In the genomic region with DNA sequence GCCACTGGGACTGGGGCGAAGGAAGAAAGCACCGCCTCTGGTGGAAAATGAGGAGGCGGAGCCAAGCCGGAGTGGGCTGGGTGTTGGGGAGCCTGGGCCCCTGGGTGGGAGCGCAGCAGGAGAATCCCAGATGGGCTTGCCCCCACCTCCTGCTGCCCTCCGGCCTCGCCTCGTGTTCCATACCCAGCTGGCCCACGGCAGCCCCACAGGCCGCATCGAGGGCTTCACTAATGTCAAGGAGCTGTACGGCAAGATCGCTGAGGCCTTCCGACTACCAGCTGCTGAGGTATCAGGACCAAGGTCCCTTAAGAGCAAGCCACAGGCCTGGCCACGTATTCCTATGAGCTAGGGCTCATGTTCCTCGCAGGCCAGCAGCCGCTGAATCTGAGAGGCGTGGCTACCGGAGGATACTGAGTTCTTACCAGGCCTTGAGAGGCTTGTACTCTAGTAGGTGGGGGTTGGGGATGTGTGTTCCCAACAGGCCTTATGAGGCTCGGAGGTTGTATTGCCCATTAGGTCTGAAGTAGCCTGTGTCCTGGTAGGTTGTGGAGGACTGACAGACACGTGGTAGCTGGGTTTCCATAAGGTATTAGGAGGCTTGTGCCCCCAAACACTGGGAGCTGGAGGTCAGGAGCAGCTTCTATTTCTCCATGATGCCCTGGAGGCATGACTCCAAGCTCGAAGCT, we compare ENCODE assay signal across 8 mouse cellular contexts. TPM values are rescaled to one million over a fixed set of nuclear protein-coding genes. Genes with fewer than 3 reads are reported as not detected.
DNase-seq lines count a peak whose midpoint lies in the region; ATAC-seq and TF ChIP-seq lines count a peak whose summit lies in the region.

No protein-coding gene starts in this region.

- H3K4me2 ChIP-seq in forebrain, embryonic 16.5 days (ENCODE audit: low read length) = peak overlapping the region; percentile 12
- peak overlapping the region; percentile 19; the same call in 1 of the 2 replicates for H3K4me2 ChIP-seq in midbrain, embryonic 12.5 days (replicated peaks)

- no peak overlapping the region for H3K27ac ChIP-seq in forebrain, embryonic 16.5 days (ENCODE audit: low read length)
- H3K27ac ChIP-seq in midbrain, embryonic 12.5 days (replicated peaks) = peak overlapping the region; percentile 30; the same call in 1 of the 2 replicates
- no peak overlapping the region for H3K27ac ChIP-seq in cerebellum, adult 2 months (ENCODE audit: insufficient read depth, low read length)

- peak; percentile 19 for ATAC-seq in forebrain, embryonic 16.5 days
- no peak; the same call in 1 of the 2 replicates for ATAC-seq in midbrain, embryonic 12.5 days (ENCODE audit: low FRiP score, low read depth)

- TF ChIP-seq CTCF in cerebellum, adult 2 months (IDR thresholded peaks at IDR 0.05; ENCODE audit: borderline replicate concordance, insufficient read depth, low read depth, low read length) = no peak

- peak overlapping the region; percentile 28; the same call in 1 of the 2 replicates for H3K9ac ChIP-seq in forebrain, embryonic 16.5 days (replicated peaks; ENCODE audit: low read depth, low read length)
- H3K9ac ChIP-seq in midbrain, embryonic 12.5 days (replicated peaks) = no peak overlapping the region; the same call in none of the 2 replicates

- peaks cover 25% of the 10 kb centered on the region for H3K4me1 ChIP-seq in forebrain, embryonic 16.5 days (replicated peaks; ENCODE audit: control insufficient read depth, insufficient read depth, low read length)
- H3K4me1 ChIP-seq in midbrain, embryonic 12.5 days = peaks cover 32% of the 10 kb centered on the region
- 0 out of 2 replicates have a peak, but pooled peaks cover 3% of the 10 kb centered on the region for H3K4me1 ChIP-seq in cerebellum, adult 2 months (ENCODE audit: control insufficient read depth, insufficient read depth, low read length)

- H3K36me3 ChIP-seq in forebrain, embryonic 16.5 days (ENCODE audit: control insufficient read depth, insufficient read depth) = no peaks in the 10 kb centered on the region
- peaks cover 22% of the 10 kb centered on the region for H3K36me3 ChIP-seq in midbrain, embryonic 12.5 days

- H3K27me3 ChIP-seq in forebrain, embryonic 16.5 days (replicated peaks; ENCODE audit: control insufficient read depth, insufficient read depth, low read length) = no peaks in the 10 kb centered on the region
- no peaks in the 10 kb centered on the region for H3K27me3 ChIP-seq in midbrain, embryonic 12.5 days
- H3K27me3 ChIP-seq in cerebellum, adult 2 months (ENCODE audit: control insufficient read depth, insufficient read depth, low read length) = no peaks in the 10 kb centered on the region

- no peak for TF ChIP-seq POLR2A in cerebellum, adult 2 months (IDR thresholded peaks at IDR 0.05; ENCODE audit: borderline replicate concordance, insufficient read depth, low read length)

- 22% methylated on average over 22 of the region's 22 CpGs for WGBS in forebrain, embryonic 16.5 days
- WGBS in midbrain, embryonic 12.5 days = 20% methylated on average over 22 of the region's 22 CpGs
- 33% methylated on average over 22 of the region's 22 CpGs for WGBS in cerebellum, adult 2 months

- DNase-seq in lung, adult 18-20 months = peak; percentile 41 to 43
- DNase-seq in lung, postnatal 25 days (ENCODE audit: low spot score) = no peak
- peak; percentile 66 for DNase-seq in kidney, postnatal 10 days
- DNase-seq in frontal cortex, postnatal 36 days (ENCODE audit: low spot score in 2 of 2) = no peak
- DNase-seq in cerebellum, adult 11 months = no peak
- no peak for DNase-seq in cerebellum, adult 2 months

- no peaks in the 10 kb centered on the region for H3K9me3 ChIP-seq in forebrain, embryonic 16.5 days (ENCODE audit: control insufficient read depth, low read length)
- no peaks in the 10 kb centered on the region for H3K9me3 ChIP-seq in midbrain, embryonic 12.5 days

- no peak overlapping the region for H3K4me3 ChIP-seq in forebrain, embryonic 16.5 days (replicated peaks; ENCODE audit: low read length)
- H3K4me3 ChIP-seq in midbrain, embryonic 12.5 days = no peak overlapping the region
- no peak overlapping the region for H3K4me3 ChIP-seq in cerebellum, adult 2 months (replicated peaks; ENCODE audit: insufficient read depth, low read depth, low read length)

RNA-seq across cellular contexts. Expression of a gene that starts 5.3 kb away (rescaled TPM):
- polyA plus RNA-seq in forebrain, embryonic 16.5 days (2015; fragmentation: Nextera tagmentation; extraction: Ambion mirVana) = 0.45 and 1.3 TPM in 2 replicates
- 0.75 and 0.97 TPM in 2 replicates for polyA plus RNA-seq in midbrain, embryonic 12.5 days (2016; fragmentation: Nextera tagmentation; extraction: Ambion mirVana)
- polyA plus RNA-seq in cerebellum, adult 2 months (2012; rRNA removed) = 0.76 and 0.77 TPM in 2 replicates

RNA-seq across cellular contexts. Expression of a gene that starts 8.7 kb away (rescaled TPM):
- polyA plus RNA-seq in forebrain, embryonic 16.5 days (2015; fragmentation: Nextera tagmentation; extraction: Ambion mirVana) = 147 and 151 TPM in 2 replicates
- polyA plus RNA-seq in midbrain, embryonic 12.5 days (2016; fragmentation: Nextera tagmentation; extraction: Ambion mirVana) = 198 and 204 TPM in 2 replicates
- 51.3 and 51.7 TPM in 2 replicates for polyA plus RNA-seq in cerebellum, adult 2 months (2012; rRNA removed)

RNA-seq across cellular contexts. Expression of a gene that starts 37.8 kb away (rescaled TPM):
- polyA plus RNA-seq in forebrain, embryonic 16.5 days (2015; fragmentation: Nextera tagmentation; extraction: Ambion mirVana) = 30.7 and 36.0 TPM in 2 replicates
- polyA plus RNA-seq in midbrain, embryonic 12.5 days (2016; fragmentation: Nextera tagmentation; extraction: Ambion mirVana) = 35.3 and 35.4 TPM in 2 replicates
- 59.8 and 62.7 TPM in 2 replicates for polyA plus RNA-seq in cerebellum, adult 2 months (2012; rRNA removed)

RNA-seq across cellular contexts. Expression of a gene that starts 53.1 kb away (rescaled TPM):
- polyA plus RNA-seq in forebrain, embryonic 16.5 days (2015; fragmentation: Nextera tagmentation; extraction: Ambion mirVana) = 58.6 and 62.3 TPM in 2 replicates
- polyA plus RNA-seq in midbrain, embryonic 12.5 days (2016; fragmentation: Nextera tagmentation; extraction: Ambion mirVana) = 66.4 and 67.7 TPM in 2 replicates
- polyA plus RNA-seq in cerebellum, adult 2 months (2012; rRNA removed) = 29.9 and 33.0 TPM in 2 replicates

RNA-seq across cellular contexts. Expression of a gene that starts 53.4 kb away (rescaled TPM):
- polyA plus RNA-seq in forebrain, embryonic 16.5 days (2015; fragmentation: Nextera tagmentation; extraction: Ambion mirVana) = 694 and 809 TPM in 2 replicates
- polyA plus RNA-seq in midbrain, embryonic 12.5 days (2016; fragmentation: Nextera tagmentation; extraction: Ambion mirVana) = 600 and 631 TPM in 2 replicates
- polyA plus RNA-seq in cerebellum, adult 2 months (2012; rRNA removed) = 1,238 and 1,304 TPM in 2 replicates

Comparison
In these comparisons a context has a peak if more than half of its experiments do, and no peak if none do; other contexts are left out.
1. DNase-seq: peak in lung, adult 18-20 months (2 of 2) and kidney, postnatal 10 days (single experiment); none in lung, postnatal 25 days (single experiment), frontal cortex, postnatal 36 days (0 of 2), cerebellum, adult 11 months (single experiment) and cerebellum, adult 2 months (0 of 2).